Mouse (Mus musculus) MEL (cell line): ENCODE results near the gene Cldnd2. TPM values are rescaled to one million over a fixed set of nuclear protein-coding genes. Genes with fewer than 3 reads are reported as not detected.

Source experiments
- DNase-seq: peaks from one replicate; pipeline ENCODE4 v3.0.0; 2011; ENCODE audit warnings: low read depth, low spot score
- H3K27ac ChIP-seq: 2 replicates; pipeline ENCODE4 v1.5.1; 2012; ENCODE audit warnings: low read depth, mild to moderate bottlenecking, control low read depth, low read length, moderate library complexity; ENCODE audit not compliant: control insufficient read depth
- H3K27me3 ChIP-seq, 2 experiments: fragments of 150-350 bp in 1 of 2; sonication (generic) in 1 of 2; 2 replicates each; pipeline ENCODE4 v1.6.1; 2012; ENCODE audit warnings: low read length in 2 of 2, mild to moderate bottlenecking in 2 of 2, improper control_type of control experiment in 1 of 2, moderate library complexity in 1 of 2; ENCODE audit not compliant: insufficient read depth in 2 of 2, control insufficient read depth in 1 of 2
- H3K36me3 ChIP-seq, 2 experiments: 2 replicates each; pipeline ENCODE4 v1.6.1; 2012 to 2014; ENCODE audit warnings: low read length in 2 of 2, improper control_type of control experiment in 1 of 2, inconsistent platforms in 1 of 2, mild to moderate bottlenecking in 1 of 2; ENCODE audit not compliant: insufficient read depth in 2 of 2, control insufficient read depth in 1 of 2
- H3K4me1 ChIP-seq, 2 experiments: fragments of 150-350 bp in 1 of 2; sonication (generic) in 1 of 2; 2 replicates each; pipeline ENCODE4 v1.6.1; 2012; ENCODE audit warnings: low read length in 2 of 2, improper control_type of control experiment in 1 of 2, mild to moderate bottlenecking in 1 of 2; ENCODE audit not compliant: insufficient read depth in 2 of 2, control insufficient read depth in 1 of 2
- H3K4me3 ChIP-seq, 2 experiments: fragments of 150-350 bp in 1 of 2; sonication (generic) in 1 of 2; 2 replicates each; pipeline ENCODE4 v1.5.1; 2012; ENCODE audit warnings: low read depth in 2 of 2, low read length in 2 of 2, mild to moderate bottlenecking in 2 of 2, moderate library complexity in 2 of 2, control low read depth in 1 of 2, improper control_type of control experiment in 1 of 2; ENCODE audit not compliant: control insufficient read depth in 1 of 2, insufficient read depth in 1 of 2
- H3K79me2 ChIP-seq: 2 replicates; pipeline ENCODE4 v1.6.1; 2012; ENCODE audit warnings: mild to moderate bottlenecking, low read length, moderate library complexity; ENCODE audit not compliant: control insufficient read depth, poor library complexity, insufficient read depth
- H3K9ac ChIP-seq: 2 replicates; pipeline ENCODE4 v1.6.1; 2012; ENCODE audit warnings: low read depth, mild to moderate bottlenecking, control low read depth, low read length, moderate library complexity; ENCODE audit not compliant: control insufficient read depth, poor library complexity, severe bottlenecking
- H3K9me3 ChIP-seq: fragments of 150-350 bp; sonication (generic); replicated peaks from 2 replicates; pipeline ENCODE4 v1.6.1; 2012; ENCODE audit warnings: mild to moderate bottlenecking, low read length, improper control_type of control experiment, moderate library complexity; ENCODE audit not compliant: insufficient read depth
- CHD1 ChIP-seq: IDR thresholded peaks from 2 replicates; pipeline ENCODE4 v1.6.1; 2012; ENCODE audit warnings: low read depth, mild to moderate bottlenecking, inconsistent platforms, low read length, improper control_type of control experiment
- CTCF ChIP-seq, 3 experiments: IDR thresholded peaks in 2 of 3; conservative IDR thresholded peaks in 1 of 3; 2 replicates each; pipeline ENCODE4 v1.5.1; 2011 to 2012; ENCODE audit warnings: low read length in 3 of 3, low read depth in 2 of 3, mild to moderate bottlenecking in 2 of 3, improper control_type of control experiment in 1 of 3, inconsistent platforms in 1 of 3, mixed read lengths in 1 of 3, moderate library complexity in 1 of 3; ENCODE audit not compliant: control insufficient read depth in 1 of 3, insufficient read depth in 1 of 3, poor library complexity in 1 of 3, severe bottlenecking in 1 of 3
- ELF1 ChIP-seq: IDR thresholded peaks from 2 replicates; pipeline ENCODE4 v1.6.1; 2014; ENCODE audit warnings: low read depth, mild to moderate bottlenecking, inconsistent platforms, low read length, improper control_type of control experiment, moderate library complexity
- EP300 ChIP-seq, 2 experiments: IDR thresholded peaks; 2 replicates each; pipeline ENCODE4 v1.6.1; 2011; ENCODE audit warnings: improper control_type of control experiment in 2 of 2, low read length in 2 of 2, low read depth in 1 of 2, mild to moderate bottlenecking in 1 of 2
- ETS1 ChIP-seq: IDR thresholded peaks from 2 replicates; pipeline ENCODE4 v1.6.1; 2012; ENCODE audit warnings: low read depth, mild to moderate bottlenecking, inconsistent platforms, low read length, improper control_type of control experiment, moderate library complexity
- GATA1 ChIP-seq: IDR thresholded peaks from 2 replicates; pipeline ENCODE4 v1.6.1; 2011; ENCODE audit warnings: low read depth, low read length, improper control_type of control experiment
- HCFC1 ChIP-seq: IDR thresholded peaks from 2 replicates; pipeline ENCODE4 v1.6.1; 2012; ENCODE audit warnings: low read depth, mild to moderate bottlenecking, inconsistent platforms, low read length, improper control_type of control experiment, moderate library complexity
- JUND ChIP-seq: IDR thresholded peaks from 2 replicates; pipeline ENCODE4 v1.6.1; 2011; ENCODE audit warnings: low read depth, mild to moderate bottlenecking, improper control_type of control experiment, low read length
- KAT2A ChIP-seq: conservative IDR thresholded peaks from 2 replicates; pipeline ENCODE4 v1.6.1; 2012; ENCODE audit warnings: low read depth, low read length, improper control_type of control experiment, inconsistent platforms
- MAFK ChIP-seq: IDR thresholded peaks from 2 replicates; pipeline ENCODE4 v1.6.1; 2011; ENCODE audit warnings: low read depth, mild to moderate bottlenecking, low read length, improper control_type of control experiment, borderline replicate concordance
- MAX ChIP-seq: IDR thresholded peaks from 2 replicates; pipeline ENCODE4 v1.6.1; 2011; ENCODE audit warnings: low read length, improper control_type of control experiment
- MAZ ChIP-seq: IDR thresholded peaks from 2 replicates; pipeline ENCODE4 v1.6.1; 2012; ENCODE audit warnings: low read depth, mild to moderate bottlenecking, inconsistent platforms, low read length, improper control_type of control experiment
- NRF1 ChIP-seq: IDR thresholded peaks from 2 replicates; pipeline ENCODE4 v1.6.1; 2014; ENCODE audit warnings: low read depth, mild to moderate bottlenecking, inconsistent platforms, low read length, improper control_type of control experiment, moderate library complexity; ENCODE audit not compliant: poor library complexity, insufficient read depth, severe bottlenecking
- POLR2A ChIP-seq, 2 experiments: IDR thresholded peaks; 2 replicates each; pipeline ENCODE4 v1.6.1; 2011 to 2012; ENCODE audit warnings: low read length in 2 of 2, mild to moderate bottlenecking in 2 of 2, control low read depth in 1 of 2, improper control_type of control experiment in 1 of 2, low read depth in 1 of 2, moderate library complexity in 1 of 2; ENCODE audit not compliant: control insufficient read depth in 1 of 2, insufficient read depth in 1 of 2, poor library complexity in 1 of 2
- POLR2AphosphoS2 ChIP-seq: IDR thresholded peaks from 2 replicates; pipeline ENCODE4 v1.6.1; 2011; ENCODE audit warnings: low read length, improper control_type of control experiment
- POLR2AphosphoS5 ChIP-seq: IDR thresholded peaks from 2 replicates; pipeline ENCODE4 v1.6.1; 2012; ENCODE audit warnings: low read depth, borderline replicate concordance, mild to moderate bottlenecking, inconsistent platforms, low read length, moderate library complexity, mixed read lengths
- RAD21 ChIP-seq: IDR thresholded peaks from 2 replicates; pipeline ENCODE4 v1.6.1; 2011; ENCODE audit warnings: mild to moderate bottlenecking, low read depth, low read length, improper control_type of control experiment
- RCOR1 ChIP-seq: IDR thresholded peaks from 2 replicates; pipeline ENCODE4 v1.6.1; 2012; ENCODE audit warnings: low read depth, mild to moderate bottlenecking, inconsistent platforms, low read length, improper control_type of control experiment
- SIN3A ChIP-seq: IDR thresholded peaks from 2 replicates; pipeline ENCODE4 v1.6.1; 2012; ENCODE audit warnings: low read length, improper control_type of control experiment, inconsistent platforms
- SMC3 ChIP-seq: IDR thresholded peaks from 2 replicates; pipeline ENCODE4 v1.6.1; 2011; ENCODE audit warnings: low read depth, low read length, improper control_type of control experiment
- TBP ChIP-seq: IDR thresholded peaks from 2 replicates; pipeline ENCODE4 v1.8.0; 2011; ENCODE audit warnings: low read depth, low read length, improper control_type of control experiment
- UBTF ChIP-seq: IDR thresholded peaks from 2 replicates; pipeline ENCODE4 v1.6.1; 2012; ENCODE audit warnings: low read depth, mild to moderate bottlenecking, inconsistent platforms, low read length, improper control_type of control experiment, moderate library complexity, borderline replicate concordance; ENCODE audit not compliant: insufficient read depth
- ZC3H11A ChIP-seq: IDR thresholded peaks from 2 replicates; pipeline ENCODE4 v1.6.1; 2012; ENCODE audit warnings: low read depth, mild to moderate bottlenecking, inconsistent platforms, low read length, improper control_type of control experiment
- ZNF384 ChIP-seq: IDR thresholded peaks from 2 replicates; pipeline ENCODE4 v1.6.1; 2012; ENCODE audit warnings: low read depth, mild to moderate bottlenecking, inconsistent platforms, low read length, improper control_type of control experiment
- polyA plus RNA-seq, 2 experiments: library from polyadenylated mRNA; stranded (reverse) in 1 of 2; unstranded in 1 of 2; fragments of >175 nt in 1 of 2; fragments of >200 nt in 1 of 2; gene quantifications; 2 replicates each; pipeline versions ENCODE4 v1.2.1 to v1.2.4; 2012; ENCODE audit warnings: low replicate concordance in 2 of 2, low read depth in 1 of 2; ENCODE audit not compliant: insufficient read length in 2 of 2, insufficient read depth in 1 of 2, missing spikeins in 1 of 2
- total RNA-seq: library from RNA; depleted of rRNA; stranded (reverse); fragments of 300-350 nt; gene quantifications from 2 replicates; pipeline ENCODE4 v1.2.3, GENCODE M21; 2012

Gene Cldnd2
- total and polyA plus RNA-seq, 3 experiments: not detected

GRCm38 (mm10) chr7:43466099-43466694 lies 25.6 kb downstream of the Cldnd2 start (continued):
- TF ChIP-seq CTCF (IDR thresholded peaks at IDR 0.05 in 2 of 3, conservative IDR thresholded peaks at IDR 0.05 in 1 of 3; ENCODE audit: control insufficient read depth in 1 of 3, insufficient read depth in 1 of 3, low read depth in 2 of 3, low read length in 3 of 3, poor library complexity in 1 of 3, severe bottlenecking in 1 of 3) (peak; percentile 39 to 91 (median 88); a peak in 5 of 6 replicates), UBTF (no peak), POLR2AphosphoS5 (no peak), POLR2AphosphoS2 (no peak), RCOR1 (no peak), SMC3 (peak; percentile 93), RAD21 (peak; percentile 69), GATA1 (no peak), MAX (no peak), ZNF384 (no peak), SIN3A (no peak)
- TF ChIP-seq, all 39 proteins: peak for 4

- DNase-seq: peak; percentile 45
- Histone ChIP-seq H3K9ac (no peak overlapping the region), H3K4me1 (no peaks in the 10 kb centered on the region; a peak in 1 of 4 replicates), H3K9me3 (no peaks in the 10 kb centered on the region), H3K36me3 (no peaks in the 10 kb centered on the region), H3K79me2 (no peaks in the 10 kb centered on the region), H3K27me3 (no peaks in the 10 kb centered on the region), H3K27ac (no peak overlapping the region), H3K4me3 (no peak overlapping the region)
- no peak for TF ChIP-seq MAFK
- TF ChIP-seq CTCF (IDR thresholded peaks at IDR 0.05 in 2 of 3, conservative IDR thresholded peaks at IDR 0.05 in 1 of 3; ENCODE audit: control insufficient read depth in 1 of 3, insufficient read depth in 1 of 3, low read depth in 2 of 3, low read length in 3 of 3, poor library complexity in 1 of 3, severe bottlenecking in 1 of 3): peak; percentile 51 to 62 (median 55)
- TF ChIP-seq SMC3: peak; percentile 43
- peak; percentile 48 for TF ChIP-seq RAD21
- TF ChIP-seq TBP: peak; percentile 37; the same call in 1 of the 2 replicates
- TF ChIP-seq JUND: no peak
- 0 out of 2 replicates have a peak, but pooled peaks have one; percentile 16 for TF ChIP-seq ZC3H11A
- TF ChIP-seq MAZ: no peak
- TF ChIP-seq NRF1: no peak
Measured at GRCm38 (mm10) chr7:43470373-43470772, 29.8 kb downstream of the Cldnd2 start.

GRCm38 (mm10) chr7:43475706-43476105 lies 35.1 kb downstream of the Cldnd2 start:
- Histone ChIP-seq H3K79me2 (no peaks in the 10 kb centered on the region), H3K27me3 (no peaks in the 10 kb centered on the region), H3K27ac (no peak overlapping the region), H3K9me3 (no peaks in the 10 kb centered on the region)
- TF ChIP-seq TBP (no peak), ZNF384 (no peak), HCFC1 (no peak), NRF1 (no peak), EP300 (IDR thresholded peaks at IDR 0.05; ENCODE audit: low read depth in 1 of 2, low read length in 2 of 2) (no peak), KAT2A (no peak), RCOR1 (no peak), CHD1 (no peak), ETS1 (no peak), ELF1 (no peak), POLR2A (IDR thresholded peaks at IDR 0.05; ENCODE audit: control insufficient read depth in 1 of 2, insufficient read depth in 1 of 2, low read depth in 1 of 2, low read length in 2 of 2, poor library complexity in 1 of 2) (no peak)
- TF ChIP-seq, all 39 proteins: peak for 0
- no peak for DNase-seq
- no peaks in the 10 kb centered on the region for H3K4me1 ChIP-seq
- H3K4me3 ChIP-seq: no peak overlapping the region
- H3K9ac ChIP-seq: no peak overlapping the region
- H3K36me3 ChIP-seq: no peaks in the 10 kb centered on the region
